Mouse (Mus musculus) cerebellum, adult 11 months (tissue): Measurements from ENCODE around the gene Ubxn11.

Experiments used
- DNase-seq: peaks from one replicate; pipeline ENCODE4 v3.0.0; 2022

Gene Ubxn11

GRCm38 (mm10) chr4:134153656-134154055 is 51.3 kb downstream of the Ubxn11 start:
- no peak for DNase-seq

GRCm38 (mm10) chr4:134154354-134154753 is 52.0 kb downstream of the Ubxn11 start:
- DNase-seq, result no peak

- no peak for DNase-seq
These were observed 53.2 kb downstream of the Ubxn11 start for GRCm38 (mm10) chr4:134155531-134155930.

- no peak for DNase-seq
These were observed 53.6 kb downstream of the Ubxn11 start for GRCm38 (mm10) chr4:134155961-134156465.

GRCm38 (mm10) chr4:134156744-134157143 is 54.4 kb downstream of the Ubxn11 start:
- no peak for DNase-seq

- no peak for DNase-seq
These were observed 55.2 kb downstream of the Ubxn11 start for GRCm38 (mm10) chr4:134157558-134157957.

- no peak for DNase-seq
These were observed 56.4 kb downstream of the Ubxn11 start for GRCm38 (mm10) chr4:134158774-134159173.

- peak; percentile 20 for DNase-seq
These were observed 57.7 kb downstream of the Ubxn11 start for GRCm38 (mm10) chr4:134160071-134160470.

- DNase-seq, result no peak
These were observed 62.2 kb downstream of the Ubxn11 start for GRCm38 (mm10) chr4:134164591-134164990.

GRCm38 (mm10) chr4:134165024-134165423 is 62.7 kb downstream of the Ubxn11 start:
- no peak for DNase-seq

- DNase-seq, result no peak
These were observed 63.4 kb downstream of the Ubxn11 start for GRCm38 (mm10) chr4:134165548-134166465.

- DNase-seq, result no peak
These were observed 64.5 kb downstream of the Ubxn11 start for GRCm38 (mm10) chr4:134166906-134167305.

- DNase-seq, result no peak
These were observed 70.0 kb downstream of the Ubxn11 start for GRCm38 (mm10) chr4:134172391-134172790.
